Mouse (Mus musculus) cerebellum, postnatal 36 days (tissue): Measurements from ENCODE around the gene Hypk.
A peak's percentile ranks its signal among the peaks of the same experiment; 100 is the strongest.
"Not testable (repeated sequence)": the region's sequence is repeated elsewhere in the genome, so short reads cannot be mapped to it uniquely, and the experiment has no call there.

Experiments
- DNase-seq, 2 experiments: peaks; one replicate each; pipeline ENCODE4 v3.0.0; 2021 to 2022; ENCODE audit warnings: mixed read lengths in 2 of 2

The Hypk gene

GRCm38 (mm10) chr2:121448739-121449535 is 4.2 kb upstream of the Hypk start, which contains the start of gene Serf2:
Gene Serf2, plus strand, starts transcription at chr2:121449195.
- peak; percentile 95 to 99 for DNase-seq

- no peak for DNase-seq
Observed at GRCm38 (mm10) chr2:121449545-121450011, 3.5 kb upstream of the Hypk start.

- no peak for DNase-seq
Observed at GRCm38 (mm10) chr2:121450093-121450492, 3.0 kb upstream of the Hypk start.

GRCm38 (mm10) chr2:121452361-121452760 is 729 bp upstream of the Hypk start:
- no peak for DNase-seq

GRCm38 (mm10) chr2:121453917-121454316 is 827 bp downstream of the Hypk start:
- no peak for DNase-seq

- DNase-seq = no peak
Observed at GRCm38 (mm10) chr2:121455534-121455933, 2.4 kb downstream of the Hypk start.

- DNase-seq = peak; percentile 75 to 77
Observed at GRCm38 (mm10) chr2:121456692-121457642, 3.9 kb downstream of the Hypk start, which contains the start of gene Serinc4. Gene Serinc4, minus strand, starts transcription at chr2:121456781.

GRCm38 (mm10) chr2:121460071-121460470 is 7.0 kb downstream of the Hypk start:
- no peak for DNase-seq

- not testable (repeated sequence) for DNase-seq
Observed at GRCm38 (mm10) chr2:121468982-121469381, 15.9 kb downstream of the Hypk start.

GRCm38 (mm10) chr2:121472783-121473182 is 19.7 kb downstream of the Hypk start:
- not testable (repeated sequence) for DNase-seq

GRCm38 (mm10) chr2:121473301-121474179 is 20.4 kb downstream of the Hypk start, which contains the start of gene Mfap1b:
Gene Mfap1b, minus strand, starts transcription at chr2:121474067.
- DNase-seq = peak; percentile 80 to 83

- peak in 1 of 2 experiments; percentile 15 for DNase-seq
Observed at GRCm38 (mm10) chr2:121474180-121474535, 21.1 kb downstream of the Hypk start.

GRCm38 (mm10) chr2:121475306-121475705 is 22.2 kb downstream of the Hypk start:
- not testable (repeated sequence) for DNase-seq

- no peak for DNase-seq
Observed at GRCm38 (mm10) chr2:121477491-121478266, 24.6 kb downstream of the Hypk start.

- DNase-seq = no peak
Observed at GRCm38 (mm10) chr2:121480498-121480897, 27.4 kb downstream of the Hypk start.

- not testable (repeated sequence) for DNase-seq
Observed at GRCm38 (mm10) chr2:121480916-121481315, 27.8 kb downstream of the Hypk start.

- DNase-seq = no peak
Observed at GRCm38 (mm10) chr2:121483576-121483975, 30.5 kb downstream of the Hypk start.

GRCm38 (mm10) chr2:121484403-121484802 is 31.3 kb downstream of the Hypk start:
- not testable (repeated sequence) for DNase-seq

- DNase-seq = not testable (repeated sequence)
Observed at GRCm38 (mm10) chr2:121501550-121501949, 48.5 kb downstream of the Hypk start.

- DNase-seq = peak; percentile 80 to 84
Observed at GRCm38 (mm10) chr2:121505942-121506882, 53.1 kb downstream of the Hypk start, which contains the start of the genes Mfap1a and Wdr76. Gene Mfap1a, minus strand, starts transcription at chr2:121506665. Gene Wdr76, plus strand, starts transcription at chr2:121506723.
